Mouse (Mus musculus) layer of hippocampus, postnatal 14 days (tissue): ENCODE data around the gene Rin2. TPM values are rescaled to one million over a fixed set of nuclear protein-coding genes. Genes with fewer than 3 reads are reported as not detected.

Experiments used
- DNase-seq, 2 experiments: peaks; one replicate each; pipeline ENCODE4 v3.0.0; 2021 to 2022; ENCODE audit warnings: low spot score in 2 of 2, mixed read lengths in 1 of 2
- total RNA-seq, 2 experiments: library from RNA; stranded (reverse); gene quantifications; 2 replicates each; pipeline ENCODE4 v1.2.3; 2021

The Rin2 gene
- total RNA-seq, 2 experiments from 2014 or later: 29.7 to 34.3 TPM

GRCm38 (mm10) chr2:145822783-145823729 is 148.0 kb downstream of the Rin2 start:
- no peak for DNase-seq

GRCm38 (mm10) chr2:145824749-145825148 is 149.7 kb downstream of the Rin2 start:
- no peak for DNase-seq

DNA sequence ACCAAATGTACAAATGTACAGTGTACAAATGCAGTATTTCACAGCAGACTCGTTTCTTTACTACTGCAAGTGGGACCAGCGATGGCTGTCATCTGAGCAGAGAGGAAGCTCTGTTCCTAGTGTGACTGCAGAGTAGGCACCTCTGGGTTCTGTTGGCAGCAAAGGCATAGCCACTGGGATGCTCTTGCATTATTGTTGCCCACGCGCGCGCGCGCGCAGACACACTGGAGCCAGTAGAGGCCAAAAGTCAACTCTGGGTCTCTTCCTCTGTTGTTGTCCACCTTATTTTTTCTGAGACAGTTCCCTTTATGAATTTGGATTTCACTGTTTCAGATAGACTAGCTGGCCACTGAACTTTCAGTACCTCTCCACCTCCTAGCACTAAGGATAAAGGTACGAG is 150.2 kb downstream of the Rin2 start:
- no peak for DNase-seq

GRCm38 (mm10) chr2:145827930-145828329 is 152.9 kb downstream of the Rin2 start:
- DNase-seq: no peak

- no peak for DNase-seq
These were observed 153.6 kb downstream of the Rin2 start for GRCm38 (mm10) chr2:145828603-145829002.

DNA sequence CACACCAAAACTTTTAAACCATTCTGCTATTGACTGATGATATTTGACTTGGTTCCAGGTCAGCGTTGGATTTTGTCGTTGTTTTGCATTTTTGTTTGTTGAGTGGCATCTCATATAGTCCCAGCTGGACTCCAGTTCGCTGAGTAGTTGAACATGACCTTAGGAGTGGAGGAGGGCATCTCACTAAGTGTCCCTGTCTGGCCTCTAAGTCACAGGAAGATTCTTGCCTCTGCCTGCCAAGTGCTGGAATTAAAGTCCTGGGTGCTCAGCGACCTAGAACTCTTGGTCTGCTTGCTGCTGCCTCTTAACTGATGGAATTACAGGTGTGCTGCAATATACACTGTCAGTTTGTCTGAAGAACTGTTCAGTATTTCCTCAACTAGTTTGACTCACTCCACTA is 154.2 kb downstream of the Rin2 start:
- no peak for DNase-seq

GRCm38 (mm10) chr2:145830417-145830816 is 155.4 kb downstream of the Rin2 start:
- DNase-seq: no peak

DNA sequence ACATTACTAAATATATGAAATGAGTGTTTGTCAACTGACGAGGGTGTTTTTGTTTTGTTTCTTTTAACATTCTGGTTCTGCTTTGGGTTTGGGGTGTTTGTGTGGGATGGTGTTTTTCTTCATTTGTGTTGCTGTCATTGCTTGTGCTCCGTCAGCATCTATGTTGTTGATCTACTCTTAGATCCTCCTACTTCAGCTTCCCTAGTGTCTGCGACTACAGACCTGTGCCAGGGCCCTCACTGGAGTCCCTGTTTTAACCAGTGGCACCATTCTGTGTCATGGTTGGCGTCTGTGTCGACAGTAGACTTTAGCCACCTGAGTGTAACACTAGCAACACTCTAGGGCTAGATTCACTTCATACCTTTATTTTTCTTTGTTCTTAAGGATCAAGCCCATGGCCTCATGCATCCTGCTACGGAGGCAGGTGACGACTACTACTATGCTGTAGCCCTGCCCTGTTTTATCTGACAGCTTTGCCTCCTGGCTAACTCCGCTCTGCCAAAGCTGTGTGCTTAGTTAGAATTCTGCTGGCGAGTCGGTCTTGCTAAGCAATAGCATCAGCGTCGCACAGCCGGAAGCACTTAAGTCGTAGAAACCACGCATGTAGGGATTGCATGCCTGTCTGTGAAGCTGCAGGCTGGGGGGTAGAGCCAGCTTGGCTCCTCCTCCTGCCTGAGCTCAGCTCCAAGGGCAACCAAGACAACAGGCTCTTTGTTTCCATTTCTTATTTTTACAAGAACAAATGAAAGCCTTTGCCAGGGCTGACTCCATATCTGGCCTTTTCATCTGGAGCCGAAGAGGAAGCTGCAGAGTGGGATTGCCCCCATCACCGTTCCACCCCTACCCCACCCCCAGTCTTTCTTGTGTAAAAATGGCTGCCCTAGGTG is 157.2 kb downstream of the Rin2 start:
- DNase-seq: peak; percentile 40 to 49

GRCm38 (mm10) chr2:145832836-145833221 is 157.8 kb downstream of the Rin2 start:
- no peak for DNase-seq

GRCm38 (mm10) chr2:145833341-145833740 is 158.3 kb downstream of the Rin2 start:
- no peak for DNase-seq

- DNase-seq: no peak
These were observed 160.9 kb downstream of the Rin2 start for GRCm38 (mm10) chr2:145835920-145836319.

DNA sequence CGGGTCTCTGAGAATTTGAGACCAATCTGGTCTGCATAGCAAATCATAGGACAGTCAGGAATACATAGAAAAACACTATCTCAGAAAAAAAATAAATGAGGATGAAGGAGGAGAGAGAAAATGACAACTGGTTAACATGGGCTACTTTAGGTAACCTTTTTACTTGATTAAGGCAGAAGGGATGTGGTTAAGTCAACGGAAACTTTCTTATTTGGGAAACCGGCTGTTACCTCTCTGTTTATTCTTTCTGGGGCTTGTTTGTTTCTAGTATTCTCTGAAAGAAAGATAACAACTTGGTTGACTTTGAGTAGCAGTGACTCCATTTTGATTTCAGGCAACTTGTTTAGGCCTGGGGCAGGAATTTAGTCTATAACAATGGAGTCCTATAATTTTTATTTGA is 163.7 kb downstream of the Rin2 start:
- DNase-seq: no peak

GRCm38 (mm10) chr2:145839565-145840315 is 164.7 kb downstream of the Rin2 start:
- DNase-seq: no peak

DNA sequence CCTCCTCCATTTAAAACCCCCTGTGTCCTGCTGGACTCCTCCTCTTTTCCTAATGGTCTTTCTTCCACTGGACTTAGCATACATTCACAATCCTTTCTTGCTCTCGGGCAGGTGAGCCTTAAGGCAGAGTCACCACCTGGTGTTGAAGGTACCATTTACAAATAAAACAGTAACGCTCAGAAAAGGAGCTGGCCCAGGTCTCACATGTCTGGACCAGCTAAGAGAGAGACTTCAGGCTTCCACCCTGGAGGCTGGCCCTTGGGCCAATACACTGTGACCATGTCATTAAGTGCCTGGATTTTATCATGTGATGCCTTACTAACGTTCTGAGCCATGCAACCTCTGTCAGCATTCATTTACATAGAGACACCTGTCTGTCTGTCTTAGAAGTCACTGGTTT is 165.3 kb downstream of the Rin2 start:
- DNase-seq: no peak

- no peak for DNase-seq
These were observed 166.2 kb downstream of the Rin2 start for GRCm38 (mm10) chr2:145840910-145841870.

- DNase-seq: no peak
These were observed 168.3 kb downstream of the Rin2 start for GRCm38 (mm10) chr2:145843322-145843721.

- DNase-seq: no peak
These were observed 171.6 kb downstream of the Rin2 start for GRCm38 (mm10) chr2:145846595-145846994.

GRCm38 (mm10) chr2:145849170-145849905 is 174.3 kb downstream of the Rin2 start:
- DNase-seq: peak in 1 of 2 experiments; percentile 45

- no peak for DNase-seq
These were observed 175.8 kb downstream of the Rin2 start for GRCm38 (mm10) chr2:145850779-145851178.
